Mouse (Mus musculus) telencephalon, adult 2 months (tissue): ENCODE measurements around the gene Slc37a3.

ENCODE experiments used
- DNase-seq: peaks from one replicate; pipeline ENCODE4 v3.0.0-alpha.2; 2011; ENCODE audit warnings: low read depth, low spot score

Slc37a3 gene

GRCm38 (mm10) chr6:39319061-39319761 lies 58.3 kb downstream of the Slc37a3 start:
- DNase-seq = peak; percentile 75

GRCm38 (mm10) chr6:39318631-39319010 lies 58.9 kb downstream of the Slc37a3 start:
- DNase-seq = peak; percentile 72

- peak; percentile 54 for DNase-seq
Observed at GRCm38 (mm10) chr6:39317854-39318630, 59.4 kb downstream of the Slc37a3 start.

- no peak for DNase-seq
Observed at GRCm38 (mm10) chr6:39316089-39316488, 61.4 kb downstream of the Slc37a3 start.

GRCm38 (mm10) chr6:39314461-39314860 lies 63.0 kb downstream of the Slc37a3 start:
- no peak for DNase-seq

GRCm38 (mm10) chr6:39311786-39312185 lies 65.7 kb downstream of the Slc37a3 start:
- no peak for DNase-seq

GRCm38 (mm10) chr6:39304371-39304874 lies 73.1 kb downstream of the Slc37a3 start:
- peak; percentile 13 for DNase-seq

- DNase-seq = no peak
Observed at GRCm38 (mm10) chr6:39301484-39301883, 76.0 kb downstream of the Slc37a3 start.

GRCm38 (mm10) chr6:39297079-39297478 lies 80.4 kb downstream of the Slc37a3 start:
- DNase-seq = no peak

GRCm38 (mm10) chr6:39296474-39296873 lies 81.0 kb downstream of the Slc37a3 start:
- DNase-seq = no peak

- DNase-seq = no peak
Observed at GRCm38 (mm10) chr6:39295727-39296411, 81.6 kb downstream of the Slc37a3 start.

GRCm38 (mm10) chr6:39289721-39290120 lies 87.8 kb downstream of the Slc37a3 start:
- no peak for DNase-seq

- DNase-seq = no peak
Observed at GRCm38 (mm10) chr6:39287782-39288181, 89.7 kb downstream of the Slc37a3 start.

GRCm38 (mm10) chr6:39286732-39287083 lies 90.8 kb downstream of the Slc37a3 start:
- DNase-seq = no peak

GRCm38 (mm10) chr6:39286053-39286731 lies 91.3 kb downstream of the Slc37a3 start:
- no peak for DNase-seq

GRCm38 (mm10) chr6:39284836-39285235 lies 92.6 kb downstream of the Slc37a3 start:
- DNase-seq = no peak
